ENCODE assay signal across 20 mouse cellular contexts in genomic region chr8:81399071-81399470, GRCm38 (mm10). TPM values are rescaled to one million over a fixed set of nuclear protein-coding genes. Genes with fewer than 3 reads are reported as not detected.
DNase-seq lines count a peak whose midpoint lies in the region; ATAC-seq lines count a peak whose summit lies in the region.
"Had no signal": no experiment of that assay in that cellular context is flagged by ENCODE, and none has a peak within 500 bp of the region (broad histone marks: within the 10 kb centered on the region; RNA-seq: fewer than 3 reads in every experiment).

No protein-coding gene starts in this region.

- H3K36me3 ChIP-seq in hindbrain, embryonic 14.5 days (replicated peaks; ENCODE audit: control insufficient read depth, insufficient read depth), result no peaks in the 10 kb centered on the region
- H3K36me3 ChIP-seq in hindbrain, embryonic 16.5 days (ENCODE audit: control insufficient read depth, insufficient read depth, low read length), result no peaks in the 10 kb centered on the region
- H3K36me3 ChIP-seq in midbrain, embryonic 14.5 days (ENCODE audit: control insufficient read depth, insufficient read depth, low read length), result no peaks in the 10 kb centered on the region
- H3K36me3 ChIP-seq in midbrain, embryonic 10.5 days, result no peaks in the 10 kb centered on the region
- H3K36me3 ChIP-seq: G1E; heart, embryonic 10.5 days; liver, embryonic 13.5 days; midbrain, embryonic 12.5 days; neural tube, embryonic 12.5 days had no signal

- H3K9ac ChIP-seq in hindbrain, embryonic 14.5 days, result no peak overlapping the region
- no peak overlapping the region for H3K9ac ChIP-seq in hindbrain, embryonic 16.5 days (ENCODE audit: low read depth, low read length)
- H3K9ac ChIP-seq in midbrain, embryonic 14.5 days (replicated peaks; ENCODE audit: low read length), result no peak overlapping the region
- H3K9ac ChIP-seq: liver, embryonic 13.5 days; midbrain, embryonic 12.5 days; neural tube, embryonic 12.5 days had no signal

- H3K4me3 ChIP-seq in hindbrain, embryonic 14.5 days (replicated peaks; ENCODE audit: low read length), result no peak overlapping the region
- no peak overlapping the region for H3K4me3 ChIP-seq in hindbrain, embryonic 16.5 days (ENCODE audit: low read length)
- H3K4me3 ChIP-seq in midbrain, embryonic 14.5 days (replicated peaks; ENCODE audit: low read depth, low read length), result no peak overlapping the region
- H3K4me3 ChIP-seq in midbrain, embryonic 10.5 days, result no peak overlapping the region
- H3K4me3 ChIP-seq: heart, embryonic 10.5 days; left cerebral cortex, adult 2 months; liver, embryonic 13.5 days; midbrain, embryonic 12.5 days; neural tube, embryonic 12.5 days had no signal

- ATAC-seq in hindbrain, embryonic 14.5 days (ENCODE audit: low FRiP score), result no peak
- ATAC-seq in hindbrain, embryonic 16.5 days, result no peak
- no peak for ATAC-seq in midbrain, embryonic 14.5 days (ENCODE audit: low FRiP score, low TSS enrichment)
- ATAC-seq: intestine, postnatal 0 days had no signal

- H3K27ac ChIP-seq in hindbrain, embryonic 14.5 days, result no peak overlapping the region
- H3K27ac ChIP-seq in hindbrain, embryonic 16.5 days (ENCODE audit: low read depth, low read length), result no peak overlapping the region
- no peak overlapping the region for H3K27ac ChIP-seq in midbrain, embryonic 14.5 days (replicated peaks; ENCODE audit: low read depth, low read length)
- no peak overlapping the region for H3K27ac ChIP-seq in midbrain, embryonic 10.5 days (replicated peaks)
- H3K27ac ChIP-seq: heart, embryonic 10.5 days; left cerebral cortex, adult 2 months; liver, embryonic 13.5 days; midbrain, embryonic 12.5 days; neural tube, embryonic 12.5 days had no signal

- H3K27me3 ChIP-seq in hindbrain, embryonic 14.5 days (ENCODE audit: control insufficient read depth, insufficient read depth, low read length), result no peaks in the 10 kb centered on the region
- no peaks in the 10 kb centered on the region for H3K27me3 ChIP-seq in hindbrain, embryonic 16.5 days (replicated peaks; ENCODE audit: control insufficient read depth, insufficient read depth, low read length)
- no peaks in the 10 kb centered on the region for H3K27me3 ChIP-seq in midbrain, embryonic 14.5 days (ENCODE audit: control insufficient read depth, insufficient read depth, low read length)
- no peaks in the 10 kb centered on the region for H3K27me3 ChIP-seq in midbrain, embryonic 10.5 days (ENCODE audit: low read depth, poor library complexity, severe bottlenecking)
- H3K27me3 ChIP-seq: CH12.LX; liver, embryonic 13.5 days; midbrain, embryonic 12.5 days; neural tube, embryonic 12.5 days had no signal

- no peaks in the 10 kb centered on the region for H3K9me3 ChIP-seq in hindbrain, embryonic 14.5 days (ENCODE audit: control insufficient read depth, low read length)
- H3K9me3 ChIP-seq in hindbrain, embryonic 16.5 days (ENCODE audit: control insufficient read depth, low read length), result no peaks in the 10 kb centered on the region
- no peaks in the 10 kb centered on the region for H3K9me3 ChIP-seq in midbrain, embryonic 14.5 days (ENCODE audit: control insufficient read depth, low read length)
- no peaks in the 10 kb centered on the region for H3K9me3 ChIP-seq in midbrain, embryonic 10.5 days (replicated peaks)
- H3K9me3 ChIP-seq: G1E; heart, embryonic 10.5 days; liver, embryonic 13.5 days; midbrain, embryonic 12.5 days; neural tube, embryonic 12.5 days had no signal

- peak; percentile 5 for DNase-seq in cerebellum, adult 8-10 months
- no peak for DNase-seq in cerebellum, postnatal 4 days (ENCODE audit: low spot score in 2 of 2)
- DNase-seq in hindbrain, embryonic 14.5 days (ENCODE audit: low spot score), result peak; percentile 41
- DNase-seq in midbrain, embryonic 14.5 days, result peak; percentile 28
- DNase-seq in midbrain, embryonic 10.5 days (ENCODE audit: low spot score), result no peak
- no peak for DNase-seq in heart, adult 11 months
- DNase-seq: adrenal gland, adult 8-10 months; heart, postnatal 4 days; kidney, postnatal 4 days; liver, embryonic 13.5 days; lung, adult 2 months; spleen, adult 18-20 months had no signal

- no peak overlapping the region for H3K4me2 ChIP-seq in hindbrain, embryonic 14.5 days (replicated peaks)
- H3K4me2 ChIP-seq in hindbrain, embryonic 16.5 days (ENCODE audit: low read length), result no peak overlapping the region
- no peak overlapping the region for H3K4me2 ChIP-seq in midbrain, embryonic 14.5 days (ENCODE audit: low read length)
- H3K4me2 ChIP-seq: liver, embryonic 13.5 days; midbrain, embryonic 12.5 days; neural tube, embryonic 12.5 days had no signal

- no peaks in the 10 kb centered on the region for H3K4me1 ChIP-seq in hindbrain, embryonic 14.5 days (replicated peaks; ENCODE audit: control insufficient read depth, insufficient read depth, low read length)
- no peaks in the 10 kb centered on the region for H3K4me1 ChIP-seq in hindbrain, embryonic 16.5 days (ENCODE audit: control insufficient read depth, insufficient read depth, low read depth, low read length)
- no peaks in the 10 kb centered on the region for H3K4me1 ChIP-seq in midbrain, embryonic 14.5 days (ENCODE audit: control insufficient read depth, insufficient read depth, low read length)
- H3K4me1 ChIP-seq in midbrain, embryonic 10.5 days, result no peaks in the 10 kb centered on the region
- H3K4me1 ChIP-seq: heart, embryonic 10.5 days; liver, embryonic 13.5 days; midbrain, embryonic 12.5 days; neural tube, embryonic 12.5 days had no signal

RNA-seq across cellular contexts. Expression of gene Inpp4b, which starts 56.7 kb away (rescaled TPM):
- 9.9 and 11.4 TPM in 2 replicates for polyA plus RNA-seq in hindbrain, embryonic 14.5 days (2014; fragmentation: Nextera tagmentation; extraction: Ambion mirVana)
- polyA plus RNA-seq in hindbrain, embryonic 16.5 days (2015; fragmentation: Nextera tagmentation; extraction: Ambion mirVana), result 11.7 and 13.6 TPM in 2 replicates
- 6.2 and 8.1 TPM in 2 replicates for polyA plus RNA-seq in midbrain, embryonic 14.5 days (2014; fragmentation: Nextera tagmentation; extraction: Ambion mirVana)
- polyA plus RNA-seq in midbrain, embryonic 10.5 days (2016; fragmentation: Nextera tagmentation; extraction: Ambion mirVana), result 3.7 and 4.1 TPM in 2 replicates

Comparison
In these comparisons a context has a peak if more than half of its experiments do, and no peak if none do; other contexts are left out.
1. DNase-seq: peak in cerebellum, adult 8-10 months (single experiment), hindbrain, embryonic 14.5 days (single experiment) and midbrain, embryonic 14.5 days (single experiment); none in cerebellum, postnatal 4 days (0 of 2), midbrain, embryonic 10.5 days (single experiment) and heart, adult 11 months (single experiment).